Mouse (Mus musculus): ENCODE results near the gene Trf. TPM values are rescaled to one million over a fixed set of nuclear protein-coding genes. Genes with fewer than 3 reads are reported as not detected.

The Trf gene
- 10 to 100 TPM in 1 of 2 experiments, 1 to 10 TPM in 1; 5.3 to 11.5 TPM for total RNA-seq (2021)
- long read RNA-seq, experiment 1, transcript Trf-201 (17 exons, 2,571 nt): major isoform, 43 of 45 reads
- long read RNA-seq, experiment 1, partial matches to known transcripts: 0 of 45 reads
- long read RNA-seq, experiment 1, other reads (novel, unspliced or antisense): 1 of 45 reads
- long read RNA-seq, experiment 2, partial matches to known transcripts: 0 of 3 reads
- long read RNA-seq, experiment 2, other reads (novel, unspliced or antisense): 0 of 3 reads

- DNase-seq: peak; percentile 46
- Histone ChIP-seq H3K4me3 (peak within 1 kb of the TSS; percentile 60), H3K27ac (peak within 1 kb of the TSS; percentile 53)
- no peak for TF ChIP-seq CTCF (IDR thresholded peaks at IDR 0.05)
- intact Hi-C loops (cut with DNase I): no loop called here
These were observed at the start of gene Trf, which contains the start of gene Gm20425 for GRCm38 (mm10) chr9:103230151-103230951. Gene Trf, minus strand, starts transcription at chr9:103230444. Gene Gm20425, minus strand, starts transcription at chr9:103230307.

DNA sequence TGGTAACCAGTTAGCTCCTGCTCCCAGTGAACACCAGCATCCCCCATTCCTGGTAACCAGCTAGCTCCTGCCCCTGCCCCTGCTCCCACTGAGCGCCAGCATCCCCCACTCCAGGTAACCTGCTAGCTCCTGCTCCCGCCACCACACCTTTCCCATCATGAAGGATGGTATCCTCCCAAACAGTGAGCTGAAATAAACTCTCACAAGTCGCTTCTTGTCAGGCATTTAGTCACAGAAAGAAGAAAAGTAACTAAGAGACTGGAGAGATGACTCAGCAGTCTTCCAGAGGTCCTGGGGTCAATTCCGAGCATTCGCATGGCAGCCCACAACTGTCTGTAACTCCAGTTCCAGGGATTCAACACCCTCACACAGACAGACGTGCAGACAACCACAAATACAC is 46.6 kb upstream of the Trf start:
- TF ChIP-seq CTCF (IDR thresholded peaks at IDR 0.05): no peak
- Histone ChIP-seq H3K4me3 (no peak overlapping the region), H3K27ac (no peak overlapping the region)
- DNase-seq: no peak
- intact Hi-C loops (cut with DNase I): no loop called here

DNA sequence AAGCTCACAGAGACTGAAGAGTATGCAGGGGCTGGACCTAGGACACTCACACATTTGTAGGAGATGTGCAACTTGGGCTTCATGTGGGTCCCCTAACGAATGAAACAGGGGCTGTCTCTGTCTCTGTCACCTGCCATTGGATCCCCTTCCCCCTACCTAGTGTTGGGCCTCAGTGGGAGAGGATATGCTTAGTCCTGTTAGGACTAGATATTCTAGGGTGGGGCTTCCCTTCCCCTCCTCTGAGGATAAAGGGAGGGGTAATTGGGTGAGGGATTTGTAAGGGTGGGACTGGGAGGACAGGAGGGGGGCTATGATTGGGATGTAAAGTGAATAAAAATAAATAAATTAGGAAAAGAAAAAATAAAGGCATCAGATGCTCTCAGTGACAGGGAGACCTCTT is 45.4 kb upstream of the Trf start:
- DNase-seq: no peak
- TF ChIP-seq CTCF (IDR thresholded peaks at IDR 0.05): no peak
- intact Hi-C loops (cut with DNase I): no loop called here
- Histone ChIP-seq H3K27ac (no peak overlapping the region), H3K4me3 (no peak overlapping the region)

- Histone ChIP-seq H3K4me3 (no peak overlapping the region), H3K27ac (no peak overlapping the region)
- intact Hi-C loops (cut with DNase I): no loop called here
- DNase-seq: no peak
- TF ChIP-seq CTCF (IDR thresholded peaks at IDR 0.05): no peak
These were observed 44.6 kb upstream of the Trf start for GRCm38 (mm10) chr9:103274819-103275218.

- no peak overlapping the region for H3K4me3 ChIP-seq
- no peak overlapping the region for H3K27ac ChIP-seq
- intact Hi-C loops (cut with DNase I): no loop called here
- no peak for DNase-seq
- no peak for TF ChIP-seq CTCF (IDR thresholded peaks at IDR 0.05)
These were observed 40.9 kb upstream of the Trf start for GRCm38 (mm10) chr9:103271104-103271503.

- Histone ChIP-seq H3K27ac (no peak overlapping the region), H3K4me3 (no peak overlapping the region)
- intact Hi-C loops (cut with DNase I): no loop called here
- no peak for TF ChIP-seq CTCF (IDR thresholded peaks at IDR 0.05)
- DNase-seq: no peak
These were observed 35.5 kb upstream of the Trf start for GRCm38 (mm10) chr9:103265778-103266177.

- intact Hi-C loops (cut with DNase I): no loop called here
- TF ChIP-seq CTCF (IDR thresholded peaks at IDR 0.05): no peak
- DNase-seq: peak; percentile 38
These were observed 22.7 kb upstream of the Trf start for GRCm38 (mm10) chr9:103252906-103253305.

DNA sequence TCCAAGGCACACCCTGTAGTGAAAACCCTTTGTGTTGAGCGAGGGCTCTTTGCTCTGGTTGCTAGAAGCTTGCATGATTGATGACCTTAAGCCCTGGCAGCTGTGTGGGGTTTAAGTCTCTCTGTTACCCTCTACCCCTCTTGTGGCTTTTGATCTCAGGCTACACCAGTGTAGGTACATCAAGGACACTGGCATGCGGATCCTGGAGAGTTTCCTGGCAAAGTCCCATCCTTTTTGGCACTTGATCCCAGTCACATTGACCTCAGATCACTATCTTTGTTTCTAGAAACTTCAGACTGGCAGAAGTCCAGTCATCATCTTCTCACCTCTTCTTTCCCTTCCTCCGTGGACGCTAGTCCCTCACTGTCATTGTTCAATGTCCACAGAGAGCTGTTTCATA is 18.4 kb upstream of the Trf start:
- no peak for TF ChIP-seq CTCF (IDR thresholded peaks at IDR 0.05)
- no peak overlapping the region for H3K4me3 ChIP-seq
- intact Hi-C loops (cut with DNase I): no loop called here
- H3K27ac ChIP-seq: no peak overlapping the region
- DNase-seq: no peak

More at GRCm38 (mm10) chr9:103252906-103253305, 22.7 kb upstream of the Trf start:
- no peak overlapping the region for H3K27ac ChIP-seq
- H3K4me3 ChIP-seq: no peak overlapping the region

DNA sequence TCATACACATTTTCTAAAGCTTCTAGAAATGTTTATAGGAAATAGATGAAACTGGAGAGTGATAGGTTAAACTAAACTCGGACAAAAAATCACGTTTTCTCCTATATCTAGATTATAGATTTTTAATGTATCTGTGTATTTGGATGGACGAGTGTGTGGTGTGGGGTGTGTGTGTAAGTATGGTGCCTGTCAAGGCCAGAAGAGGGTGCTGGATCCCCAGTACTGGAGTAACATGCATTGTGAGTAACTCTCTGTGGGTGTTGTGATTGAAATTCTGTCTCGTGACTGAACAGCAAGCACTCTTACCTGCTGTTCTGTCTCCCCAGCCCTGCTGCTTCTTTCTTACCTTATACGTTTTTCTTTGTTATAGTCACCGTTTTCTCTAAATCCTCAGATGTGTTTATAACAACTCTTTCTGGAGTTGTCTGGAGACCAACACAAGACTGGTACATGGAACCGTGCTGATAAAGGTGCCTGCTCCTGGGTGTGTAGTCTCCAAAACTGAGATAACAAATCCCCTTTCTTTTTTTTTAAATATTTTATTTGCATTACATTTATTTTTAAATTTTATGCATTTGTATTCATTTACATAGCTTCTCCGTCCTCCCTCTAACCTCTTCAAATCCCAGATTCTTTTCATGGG is 16.4 kb upstream of the Trf start:
- no peak for TF ChIP-seq CTCF (IDR thresholded peaks at IDR 0.05)
- H3K4me3 ChIP-seq: no peak overlapping the region
- intact Hi-C loops (cut with DNase I): no loop called here
- H3K27ac ChIP-seq: no peak overlapping the region
- no peak for DNase-seq

GRCm38 (mm10) chr9:103243640-103244039 is 13.4 kb upstream of the Trf start:
- no peak overlapping the region for H3K4me3 ChIP-seq
- DNase-seq: no peak
- intact Hi-C loops (cut with DNase I): no loop called here
- H3K27ac ChIP-seq: no peak overlapping the region
- no peak for TF ChIP-seq CTCF (IDR thresholded peaks at IDR 0.05)

GRCm38 (mm10) chr9:103241206-103241605 is 11.0 kb upstream of the Trf start:
- no peak overlapping the region for H3K27ac ChIP-seq
- DNase-seq: no peak
- no peak for TF ChIP-seq CTCF (IDR thresholded peaks at IDR 0.05)
- intact Hi-C loops (cut with DNase I): no loop called here
- H3K4me3 ChIP-seq: no peak overlapping the region

DNA sequence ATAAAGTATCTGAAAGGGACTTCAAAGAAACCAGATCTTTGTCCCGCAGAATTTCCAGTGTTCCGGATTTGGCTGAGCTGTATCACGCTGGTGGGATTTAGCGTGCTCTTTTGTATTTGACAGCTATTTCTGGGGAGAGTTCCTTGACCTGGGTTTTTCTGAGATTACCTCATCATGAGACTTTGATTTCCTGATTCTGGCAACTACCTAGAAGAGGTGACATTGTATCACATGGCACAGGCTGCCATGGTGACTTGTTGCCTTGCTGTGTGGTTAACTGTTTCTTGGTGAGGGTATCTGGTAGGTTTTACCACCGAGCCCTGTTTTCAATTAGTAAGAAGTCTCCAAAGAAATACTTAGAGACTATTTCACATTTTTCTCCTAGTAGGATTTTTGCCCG is 9.2 kb upstream of the Trf start:
- intact Hi-C loops (cut with DNase I): no loop called here
- DNase-seq: no peak
- no peak overlapping the region for H3K27ac ChIP-seq
- TF ChIP-seq CTCF (IDR thresholded peaks at IDR 0.05): no peak
- no peak overlapping the region for H3K4me3 ChIP-seq

GRCm38 (mm10) chr9:103234565-103235165 is 4.4 kb upstream of the Trf start:
- no peak for TF ChIP-seq CTCF (IDR thresholded peaks at IDR 0.05)
- intact Hi-C loops (cut with DNase I): no loop called here
- DNase-seq: peak; percentile 27
- 0 out of 2 replicates have a peak overlapping the region, but pooled peaks have one; percentile 1 for H3K27ac ChIP-seq
- H3K4me3 ChIP-seq: no peak overlapping the region
